Mouse (Mus musculus) erythroid progenitor cell, adult 5-6 weeks (primary cell): ENCODE data around the gene Prpf38b. TPM values are rescaled to one million over a fixed set of nuclear protein-coding genes. Genes with fewer than 3 reads are reported as not detected.

Experiments
- ATAC-seq: replicated peaks from 2 replicates; pipeline ENCODE4 v1.8.0; 2016; ENCODE audit warnings: moderate number of reproducible peaks, mild to moderate bottlenecking, moderate TSS enrichment, inconsistent platforms; ENCODE audit not compliant: poor library complexity, low FRiP score, severe bottlenecking
- total RNA-seq, 2 experiments: library from RNA; stranded (forward) in 1 of 2; stranded (reverse) in 1 of 2; fragments of 150-400 nt in 1 of 2; fragments of 186-747, 209-891 nt in 1 of 2; gene quantifications; 2 replicates each; pipeline versions ENCODE4 v1.2.3 to v1.2.4; 2015 to 2017; ENCODE audit warnings: low replicate concordance in 2 of 2

Prpf38b gene
- total RNA-seq (2015; ENCODE audit: low replicate concordance) (106 and 128 TPM in 2 replicates), total RNA-seq (2017; ENCODE audit: low replicate concordance) (197 and 285 TPM in 2 replicates)

DNA sequence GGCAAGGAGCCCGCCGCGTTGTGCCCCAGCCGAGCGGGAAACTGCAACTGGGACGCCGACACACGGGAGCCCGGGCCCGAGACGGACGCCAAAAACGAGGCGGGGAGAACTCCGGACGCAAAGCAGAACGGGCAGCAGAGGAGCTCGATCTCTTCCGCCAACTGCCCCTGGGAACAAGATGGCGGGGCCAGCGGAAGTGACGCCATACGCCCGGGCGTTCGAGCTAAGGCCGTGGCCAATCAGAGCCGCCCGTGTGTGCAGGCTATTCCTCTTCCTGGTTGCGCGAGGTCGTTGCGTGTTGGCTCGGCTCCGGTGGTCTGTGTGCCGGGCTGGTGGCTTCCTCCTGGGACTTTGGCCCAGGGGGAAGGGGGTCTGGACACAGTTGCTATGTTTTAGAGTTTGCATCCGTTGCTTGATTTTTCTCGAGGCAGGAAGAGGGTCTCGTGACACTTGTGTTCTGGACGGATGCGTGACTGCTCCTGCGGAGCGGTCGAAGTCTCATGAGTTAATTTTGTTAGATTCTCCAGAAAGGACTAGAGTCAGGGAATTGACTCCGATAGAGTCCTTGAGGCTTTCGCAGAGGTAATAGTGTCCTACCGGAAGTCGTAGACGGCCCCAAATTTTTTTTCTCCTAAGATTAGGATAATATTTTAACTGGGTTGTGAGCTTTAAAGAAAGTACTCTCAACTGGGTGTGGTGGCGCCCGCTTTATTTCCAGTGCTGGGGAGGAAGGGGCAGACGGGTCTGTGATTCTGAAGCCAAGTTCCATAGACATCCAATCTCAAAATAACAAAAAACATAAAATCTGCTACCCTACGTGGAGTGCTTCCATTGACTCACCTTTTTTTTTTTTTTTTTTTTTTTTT, at the start of gene Prpf38b:
Gene Prpf38b, minus strand, starts transcription at position 180 of the 866 bp plus-strand sequence.
- peak; percentile 98 for ATAC-seq

DNA sequence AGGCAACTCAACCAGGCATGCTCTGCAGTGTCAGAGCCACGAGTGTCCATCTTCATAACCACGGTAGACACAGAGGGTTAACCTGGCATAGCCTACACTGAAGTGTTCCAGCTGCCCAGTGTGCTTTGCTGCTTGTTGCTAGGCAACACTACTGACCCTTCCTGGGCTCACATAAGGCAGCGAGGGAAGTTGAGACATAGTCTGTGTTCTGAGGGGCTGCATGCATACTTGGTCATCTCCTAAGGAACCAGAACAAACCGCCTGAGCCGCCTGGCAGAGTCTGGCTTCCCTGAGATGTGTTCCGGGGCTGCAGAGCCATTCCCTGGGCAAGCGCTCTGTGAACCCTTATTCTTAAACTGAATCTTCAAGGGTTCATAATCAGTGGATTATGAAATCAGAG, 49.7 kb upstream of the Prpf38b start:
- ATAC-seq, result no peak

DNA sequence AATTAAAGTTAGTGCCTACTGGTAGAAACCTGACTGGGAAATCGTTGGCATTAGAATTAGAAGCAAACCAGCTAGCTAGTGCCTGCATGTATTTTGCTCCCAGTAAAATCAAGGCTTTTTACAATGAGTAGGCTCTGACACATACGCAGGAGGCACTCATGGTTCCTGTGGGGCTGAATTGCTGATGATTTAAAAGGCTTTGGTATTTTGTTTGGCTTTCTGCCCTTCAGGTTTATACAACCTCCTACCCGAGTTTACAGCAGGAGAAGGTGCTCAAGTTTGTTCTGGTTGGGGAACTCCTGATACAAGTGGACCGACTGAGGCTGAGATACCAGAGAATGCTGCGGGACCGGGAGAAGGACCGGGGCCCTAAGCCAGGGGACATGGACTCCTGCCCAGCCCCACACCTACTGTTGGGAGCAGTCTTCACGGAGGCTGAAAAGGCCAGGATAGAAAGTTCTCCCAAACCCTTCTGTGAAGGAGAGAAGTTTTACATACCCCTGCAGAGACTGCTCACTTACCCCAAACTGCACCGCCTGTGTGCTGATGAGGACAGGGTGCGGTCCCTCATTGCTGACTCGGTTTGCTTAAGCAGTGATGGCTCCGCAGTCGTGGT, 48.3 kb upstream of the Prpf38b start:
- ATAC-seq, result no peak

DNA sequence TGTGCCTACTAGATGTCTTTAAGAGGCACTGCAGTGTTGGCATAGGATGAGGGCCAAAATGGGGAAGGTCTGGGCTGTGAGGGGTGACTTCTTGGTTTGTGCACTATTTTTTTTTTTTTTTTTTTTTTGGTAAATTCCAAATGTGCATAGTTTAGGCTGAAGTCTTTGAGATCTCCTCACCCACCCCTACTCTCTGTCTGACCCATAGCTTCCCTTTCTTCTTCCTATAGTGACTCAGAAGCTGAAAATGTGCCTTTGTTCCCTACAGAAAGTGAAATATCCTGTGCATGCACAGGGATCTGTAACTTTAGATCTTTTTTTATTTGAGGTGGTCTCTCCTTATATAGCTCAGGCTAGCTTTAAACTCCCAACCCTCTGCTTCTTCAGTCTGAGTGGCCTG, 46.4 kb upstream of the Prpf38b start:
- no peak for ATAC-seq

DNA sequence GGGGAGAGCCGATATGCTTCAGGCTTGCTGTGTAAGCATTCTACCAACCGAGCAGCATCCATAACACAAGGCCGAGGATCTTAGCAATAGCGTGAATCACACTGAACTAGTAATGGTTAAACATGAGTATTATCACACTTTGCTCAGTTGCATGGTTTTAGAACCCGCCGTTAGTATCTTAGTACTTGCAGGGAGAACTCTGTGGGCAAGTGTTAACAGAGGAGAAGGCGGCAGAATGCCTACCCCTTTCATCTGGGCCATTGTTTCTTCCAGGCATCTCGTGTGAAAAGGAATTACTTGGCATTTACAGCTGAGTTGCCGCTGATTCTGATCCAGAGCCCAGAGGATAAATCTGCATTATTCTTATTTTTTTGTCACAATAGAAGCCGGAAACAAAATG, 29.5 kb upstream of the Prpf38b start:
- no peak for ATAC-seq

DNA sequence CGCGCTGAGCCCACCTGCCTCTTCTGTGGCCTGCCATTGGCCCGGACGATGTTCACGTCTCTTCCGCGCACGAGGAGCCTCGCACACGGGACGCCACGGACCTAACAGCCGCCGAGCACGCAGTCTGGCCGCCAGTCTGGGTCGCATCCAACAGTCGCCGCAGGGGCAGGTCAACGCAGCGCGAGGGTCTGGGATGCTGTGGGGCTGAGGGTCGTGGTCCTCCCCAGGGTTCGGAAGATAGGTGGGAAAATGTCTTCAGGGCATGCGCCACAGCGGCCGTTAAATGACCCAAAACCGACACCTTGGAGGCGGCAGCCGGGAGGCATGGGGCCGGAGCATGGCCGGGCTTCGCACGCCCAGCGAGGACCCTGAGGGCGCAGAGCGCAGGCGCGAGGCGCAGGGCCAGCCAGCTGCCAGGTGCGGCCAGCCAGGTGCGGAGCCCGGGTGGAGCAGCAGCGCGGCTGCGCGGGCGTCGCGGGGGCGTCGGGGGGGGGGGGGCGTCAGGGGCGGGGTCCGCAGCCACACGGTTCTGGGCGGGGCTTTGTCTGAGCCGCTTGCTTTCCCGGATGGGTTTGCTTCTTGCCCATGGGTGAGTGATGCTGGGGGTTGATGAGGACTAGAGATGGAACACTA, 28.6 kb upstream of the Prpf38b start, which contains the start of gene Gm9857:
Gene Gm9857, minus strand, starts transcription at position 445 of the 633 bp plus-strand sequence.
- no peak for ATAC-seq

DNA sequence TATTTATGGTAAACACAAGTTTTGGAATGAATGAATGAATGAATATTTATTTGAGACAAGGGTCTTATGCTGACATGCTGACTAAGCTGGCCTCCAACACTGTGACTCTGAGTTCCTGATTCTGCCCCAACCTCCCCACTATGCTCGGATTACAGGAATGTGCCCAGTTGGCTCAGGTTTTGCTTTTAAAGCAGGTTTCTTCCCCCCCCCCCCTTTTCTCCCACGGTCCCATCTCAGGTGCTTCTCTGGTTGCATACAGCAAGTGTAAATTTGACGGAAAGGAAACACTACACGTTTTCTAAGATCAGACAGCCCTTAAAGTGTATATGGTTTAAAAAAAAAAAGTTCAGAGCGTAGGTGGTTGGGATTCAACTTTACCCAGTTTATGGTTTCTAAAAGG, 28.0 kb upstream of the Prpf38b start, which contains the start of gene Henmt1:
Gene Henmt1, plus strand, starts transcription at position 301 of the 400 bp plus-strand sequence.
- no peak for ATAC-seq

DNA sequence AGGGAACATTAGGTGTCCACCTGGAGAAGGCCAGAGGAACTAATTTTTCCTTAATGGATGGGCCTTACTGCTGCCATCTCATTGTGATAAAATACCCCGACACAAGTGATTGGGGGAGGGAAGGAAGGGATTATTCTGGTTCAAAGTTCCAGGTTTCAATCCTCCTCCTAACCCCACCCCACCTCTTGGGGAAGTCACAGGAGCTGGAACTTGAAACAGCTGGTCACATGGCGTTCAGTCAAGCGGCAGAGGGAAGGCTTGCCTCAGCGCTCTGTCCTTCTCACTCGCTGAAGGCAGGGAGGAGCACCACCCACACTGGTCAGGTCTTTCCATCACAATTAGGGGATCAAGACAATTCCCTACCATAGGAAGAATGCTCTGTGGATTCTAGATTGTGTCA, 27.2 kb upstream of the Prpf38b start:
- ATAC-seq, result no peak

DNA sequence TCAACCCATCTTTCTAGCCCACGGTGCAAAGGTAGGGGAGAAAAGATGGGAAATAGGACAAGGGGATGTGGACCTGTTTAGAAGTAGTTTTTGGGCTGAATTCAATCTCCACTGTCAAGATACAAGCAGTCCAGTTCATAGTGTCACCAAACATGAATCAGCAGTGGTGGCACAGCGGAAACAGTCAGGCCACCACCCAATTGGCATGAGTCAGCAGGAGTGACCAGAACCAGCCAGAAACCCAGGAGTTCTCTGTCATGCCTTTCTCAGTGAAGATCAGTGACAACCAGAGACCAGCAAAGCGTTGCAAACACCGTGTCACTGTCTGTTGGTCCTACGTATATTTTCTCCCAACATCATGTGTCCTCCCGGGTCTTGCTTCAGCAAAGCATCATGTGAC, 22.0 kb upstream of the Prpf38b start:
- no peak for ATAC-seq

DNA sequence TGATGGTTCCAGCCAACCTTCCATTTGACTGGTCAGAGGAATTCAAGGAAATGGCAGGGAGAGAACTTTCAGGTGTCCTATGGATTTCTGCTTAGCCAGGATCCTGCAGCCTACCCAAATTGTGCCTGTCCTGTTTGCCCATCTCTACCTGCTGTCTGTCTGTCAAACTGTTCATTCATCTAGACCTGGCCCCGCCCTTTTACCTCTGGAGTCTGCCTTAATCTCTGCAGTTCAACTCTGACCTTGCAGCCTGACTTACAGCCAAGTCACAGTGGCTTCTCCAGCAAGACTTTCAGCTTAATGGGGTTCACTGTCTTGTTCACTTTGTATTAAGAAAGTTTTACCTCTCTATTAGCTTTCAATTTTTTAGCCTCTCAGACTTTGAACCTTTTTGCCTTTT, 14.8 kb upstream of the Prpf38b start:
- no peak for ATAC-seq

DNA sequence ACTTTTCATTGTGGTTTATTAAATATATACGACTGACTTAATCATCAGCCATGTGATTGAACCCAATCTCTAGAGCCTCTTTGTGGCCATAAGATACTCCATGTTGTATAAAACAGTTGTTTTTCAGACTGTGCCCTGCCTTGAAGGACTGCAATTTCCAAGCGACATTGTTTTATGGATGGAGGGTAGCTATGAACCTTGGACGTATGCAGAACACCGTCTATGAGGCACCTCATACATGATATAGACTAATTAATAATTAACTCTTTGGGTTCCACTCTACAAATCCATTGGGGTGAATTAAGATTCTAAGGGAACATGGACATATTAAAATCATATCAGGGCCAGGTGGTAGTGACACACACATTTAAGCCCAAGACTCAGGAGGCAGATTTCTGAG, 14.2 kb upstream of the Prpf38b start:
- ATAC-seq, result no peak

DNA sequence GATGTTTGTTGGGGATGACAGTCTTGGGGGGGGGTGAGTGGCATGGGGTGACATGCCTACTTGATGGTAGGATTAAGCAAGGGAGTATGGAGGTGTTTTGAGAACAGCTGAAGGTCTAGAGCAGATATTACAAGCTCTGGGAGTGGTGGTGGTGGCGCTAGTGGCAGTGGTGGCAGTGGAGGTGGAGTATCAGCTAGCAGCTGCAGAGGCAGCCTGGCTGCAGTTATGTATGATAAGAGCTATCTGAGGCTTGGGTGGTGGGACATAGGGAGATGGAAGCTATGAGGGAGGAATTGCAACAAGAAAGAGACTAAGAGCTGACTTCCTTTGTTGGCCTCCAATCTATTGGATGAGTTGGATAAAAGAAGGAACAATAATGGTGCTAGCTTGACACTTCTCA, 10.3 kb upstream of the Prpf38b start:
- ATAC-seq, result peak; percentile 84

DNA sequence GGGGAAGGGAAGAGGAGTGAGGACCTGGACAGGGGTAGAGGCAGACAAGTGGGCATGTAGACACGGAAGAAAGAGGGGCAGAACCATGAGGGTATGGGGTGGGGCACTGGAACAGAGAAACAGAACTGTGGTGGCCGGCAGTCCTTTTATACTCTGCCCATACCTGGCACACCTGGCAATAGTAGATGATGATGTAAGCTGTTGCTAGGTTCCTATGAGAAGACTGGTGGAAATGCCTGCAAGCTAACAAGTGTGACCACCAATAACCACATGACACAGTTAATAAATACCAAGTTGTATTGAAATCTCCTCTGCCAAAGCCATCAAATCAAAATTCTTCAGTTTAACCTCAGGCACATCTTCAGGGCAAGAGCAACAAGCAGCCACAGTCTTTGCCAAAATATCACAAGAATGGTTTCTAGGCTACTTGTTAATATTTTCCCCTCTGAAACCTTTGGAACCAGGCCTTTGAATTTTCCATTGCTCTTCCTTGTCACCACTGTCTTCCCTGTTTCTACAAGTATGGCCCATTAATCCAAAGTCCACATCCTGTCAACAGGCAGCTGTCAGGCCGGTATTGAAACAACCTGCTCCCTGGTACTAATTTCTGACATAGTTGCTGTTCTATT, 9.0 kb upstream of the Prpf38b start:
- ATAC-seq, result no peak

DNA sequence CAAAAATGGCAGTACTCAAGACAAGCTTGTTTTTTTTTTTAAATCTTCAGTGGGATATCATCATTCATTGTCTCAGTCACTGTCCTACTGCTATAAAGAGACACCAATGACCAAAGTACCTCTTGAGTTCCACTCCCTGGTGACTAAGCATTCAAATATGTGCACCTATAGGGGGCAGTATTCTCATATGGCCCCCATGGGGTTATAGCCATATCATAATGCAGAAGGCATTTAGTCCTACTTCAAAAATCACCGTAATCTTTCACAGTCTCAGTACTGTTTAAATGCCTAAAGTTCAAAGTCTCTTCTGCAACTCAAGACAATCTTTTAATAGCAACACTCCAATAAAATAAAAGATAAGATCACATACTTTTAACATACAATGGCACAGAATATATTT, 7.3 kb upstream of the Prpf38b start:
- no peak for ATAC-seq

DNA sequence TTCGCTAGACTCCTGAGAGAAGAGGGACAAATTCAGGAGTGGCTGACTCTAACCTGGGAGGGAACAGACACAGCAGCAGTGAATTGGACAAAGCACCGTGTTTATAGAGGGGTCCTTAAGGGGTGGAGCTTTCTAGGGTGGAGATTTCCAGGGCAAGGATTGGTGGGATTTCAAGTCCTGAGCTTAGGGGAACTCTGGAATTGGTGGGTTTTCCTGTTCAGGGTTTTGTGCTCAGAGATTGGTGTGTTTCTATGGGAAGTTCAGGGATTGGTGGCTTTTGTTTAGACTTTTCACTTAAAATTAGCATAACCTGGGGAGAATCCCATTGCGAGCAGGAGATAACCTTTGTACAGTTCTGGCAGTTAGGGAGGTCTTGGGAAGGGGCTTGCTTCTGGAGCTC, 6.5 kb upstream of the Prpf38b start:
- no peak for ATAC-seq

DNA sequence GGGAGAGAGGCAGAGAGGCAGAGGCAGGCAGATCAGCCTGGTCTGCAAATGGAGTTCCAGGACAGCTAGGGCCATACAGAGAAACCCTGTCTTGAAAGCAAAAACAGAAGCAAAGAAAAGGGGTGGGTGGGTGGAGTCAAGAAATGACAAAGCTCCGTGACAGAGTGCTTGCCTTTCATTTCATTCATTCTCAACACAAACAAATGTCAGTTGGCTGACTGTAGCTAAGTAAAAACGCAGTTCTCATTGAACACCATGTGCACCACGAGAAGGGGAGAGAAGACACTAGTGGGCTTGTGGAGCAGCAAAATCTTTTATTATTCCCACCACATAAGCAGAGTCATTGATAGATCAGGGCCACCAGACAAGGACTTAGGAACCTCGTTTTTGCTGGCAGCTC, 5.3 kb upstream of the Prpf38b start:
- no peak for ATAC-seq

DNA sequence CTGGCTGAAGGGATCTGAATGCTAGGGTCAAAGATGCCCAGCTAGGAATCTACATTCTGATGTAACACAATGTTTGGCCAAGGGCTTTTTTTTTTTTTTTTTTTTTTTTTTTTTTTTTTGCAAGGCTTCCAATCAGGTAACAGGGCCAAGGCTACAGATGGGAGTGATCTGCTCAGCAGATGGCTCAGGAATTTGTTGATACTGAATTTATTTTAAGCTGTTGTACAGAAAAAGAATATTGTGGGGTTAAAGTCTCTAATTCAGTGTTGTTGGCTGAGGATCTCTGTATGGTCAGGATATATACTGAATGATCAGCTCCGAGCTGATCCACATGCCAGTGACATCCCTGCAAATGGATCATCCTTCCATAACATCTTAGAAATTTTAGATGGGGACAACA, 4.5 kb upstream of the Prpf38b start:
- no peak for ATAC-seq

DNA sequence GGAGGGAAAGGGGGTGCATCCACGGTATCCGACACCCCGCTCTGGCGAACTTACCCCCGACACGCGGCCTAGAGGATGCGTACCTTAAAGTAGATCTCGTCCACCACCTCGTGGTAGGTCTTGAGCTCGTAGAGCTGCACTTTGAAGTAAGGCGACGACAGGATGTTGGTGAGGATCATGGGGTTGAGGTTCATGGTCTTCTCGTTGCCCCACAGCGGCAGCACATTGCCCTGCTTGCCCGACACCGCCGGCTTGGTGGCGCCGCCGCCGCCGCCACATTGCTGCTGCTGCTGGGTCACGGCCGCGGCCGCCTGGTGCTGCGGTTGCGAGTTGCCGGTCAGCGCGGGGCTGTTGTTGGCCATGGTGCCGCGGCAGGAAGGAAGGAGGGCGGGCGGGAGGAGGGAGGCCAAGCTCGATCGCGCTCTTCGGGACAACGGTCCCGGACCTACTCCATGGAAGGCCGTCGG, 413 bp downstream of the Prpf38b start:
- ATAC-seq, result peak; percentile 68

DNA sequence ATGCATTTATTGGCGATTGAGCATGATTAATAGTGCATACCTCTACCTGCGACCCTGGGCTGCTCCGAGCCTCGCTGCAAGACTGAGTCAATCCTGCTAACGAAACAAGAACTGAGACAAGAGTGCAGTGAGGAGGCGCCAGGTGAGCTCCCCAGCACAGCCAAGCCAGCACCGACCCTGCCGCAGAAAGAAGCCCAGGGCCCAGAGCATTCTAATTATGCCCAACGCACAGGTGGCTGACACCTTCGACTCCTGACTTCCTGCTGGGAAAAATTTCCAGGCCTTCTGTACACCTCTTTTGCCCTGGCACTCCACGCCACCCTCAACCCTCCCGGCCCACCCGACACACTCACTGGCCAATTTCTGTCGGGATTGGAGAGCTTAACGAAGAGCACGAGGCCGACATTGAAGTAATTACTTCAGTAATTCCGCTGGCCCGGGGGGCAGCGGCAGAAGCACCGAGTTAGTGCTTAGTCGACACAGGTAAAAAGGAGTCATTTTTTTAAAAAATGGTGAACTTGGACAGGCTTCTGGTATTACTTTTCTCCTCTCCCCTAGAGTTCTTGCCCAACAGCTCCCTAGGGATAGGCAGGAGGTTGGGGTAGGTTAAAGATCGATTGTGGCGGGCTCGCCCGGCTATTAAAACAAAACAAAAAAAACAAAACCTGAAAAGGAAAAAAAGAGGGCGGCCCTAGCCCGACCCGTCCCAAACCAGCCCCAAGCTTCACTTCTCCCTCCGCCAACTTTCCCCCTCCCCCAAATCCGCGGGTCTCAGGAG, 1.0 kb downstream of the Prpf38b start:
- ATAC-seq, result no peak
